Comparison of ENCODE assay signal across 8 mouse cellular contexts in the genomic region with DNA sequence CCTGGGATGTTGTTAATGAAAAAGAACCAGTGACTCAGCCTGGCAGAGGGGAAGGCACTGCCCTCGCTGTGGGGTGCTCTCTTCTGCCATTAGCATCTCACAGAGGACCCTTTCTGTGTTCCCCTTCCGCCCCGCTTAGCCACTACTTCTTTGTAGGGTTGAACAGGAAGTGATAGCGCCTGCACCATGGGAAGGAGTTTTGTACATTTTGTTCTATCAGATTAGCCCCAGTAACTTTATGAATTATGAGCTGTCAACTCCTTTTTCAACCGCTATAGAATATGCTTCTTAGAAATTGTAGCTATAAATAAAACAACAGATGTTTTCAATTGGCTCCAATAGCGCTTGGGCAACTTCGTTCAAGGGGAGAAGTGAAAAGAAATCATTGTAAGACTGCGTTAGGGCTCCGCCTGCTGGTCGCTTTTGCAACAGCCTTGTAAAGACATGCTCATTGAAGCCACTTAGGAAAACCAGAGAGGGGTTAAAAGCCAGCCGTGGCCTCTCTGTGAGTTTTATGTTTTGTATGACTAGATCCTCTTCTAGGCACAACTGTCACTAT. TPM values are rescaled to one million over a fixed set of nuclear protein-coding genes. Genes with fewer than 3 reads are reported as not detected.
A peak's percentile ranks its signal among the peaks of the same experiment; 100 is the strongest.
DNase-seq lines count a peak whose midpoint lies in the region; ATAC-seq lines count a peak whose summit lies in the region.

No protein-coding gene starts in this region.

- DNase-seq in T-cell, adult 2 months (ENCODE audit: low spot score): peak; percentile 77
- DNase-seq in cerebellum, postnatal 10 days: peak; percentile 88 to 91
- peak; percentile 53 to 77 for DNase-seq in frontal cortex, postnatal 10 days (ENCODE audit: low spot score in 2 of 2)
- peak; percentile 76 to 84 for DNase-seq in layer of hippocampus, postnatal 14 days (ENCODE audit: low spot score in 2 of 2)
- peak; percentile 93 for DNase-seq in lung, postnatal 36 days
- peak; percentile 79 for DNase-seq in right cerebral cortex, adult 18-20 months
- peak; percentile 70 for DNase-seq in urinary bladder, postnatal 25 days (ENCODE audit: low spot score)

- H3K36me3 ChIP-seq in hindbrain, embryonic 12.5 days: no peaks in the 10 kb centered on the region

- WGBS in hindbrain, embryonic 12.5 days: 6% methylated on average over 11 of the region's 11 CpGs

- peak overlapping the region; percentile 37 for H3K4me2 ChIP-seq in hindbrain, embryonic 12.5 days (replicated peaks)

- H3K9me3 ChIP-seq in hindbrain, embryonic 12.5 days (replicated peaks): no peaks in the 10 kb centered on the region

- H3K27ac ChIP-seq in hindbrain, embryonic 12.5 days: no peak overlapping the region

- H3K4me3 ChIP-seq in hindbrain, embryonic 12.5 days: no peak overlapping the region

- no peaks in the 10 kb centered on the region for H3K27me3 ChIP-seq in hindbrain, embryonic 12.5 days

- ATAC-seq in hindbrain, embryonic 12.5 days (ENCODE audit: low FRiP score): peak; percentile 53

- H3K4me1 ChIP-seq in hindbrain, embryonic 12.5 days: peaks cover 12% of the 10 kb centered on the region

- no peak overlapping the region for H3K9ac ChIP-seq in hindbrain, embryonic 12.5 days

RNA-seq across cellular contexts. Expression of gene Pik3r1, which starts 48.6 kb away (rescaled TPM):
- polyA plus RNA-seq in hindbrain, embryonic 12.5 days (2016; fragmentation: Nextera tagmentation; extraction: Ambion mirVana): 31.4 and 34.9 TPM in 2 replicates
- 100 to 1,000 TPM in 1 of 2 experiments, 10 to 100 TPM in 1; 98.7 to 102 TPM for total RNA-seq in layer of hippocampus, postnatal 14 days (2021)
